ENCODE assay signal across 26 mouse cellular contexts in genomic region chr11:102832700-102833297, GRCm38 (mm10). TPM values are rescaled to one million over a fixed set of nuclear protein-coding genes. Genes with fewer than 3 reads are reported as not detected.
DNase-seq lines count a peak whose midpoint lies in the region; ATAC-seq and TF ChIP-seq lines count a peak whose summit lies in the region.
"Had no signal": no experiment of that assay in that cellular context is flagged by ENCODE, and none has a peak within 500 bp of the region (broad histone marks: within the 10 kb centered on the region; RNA-seq: fewer than 3 reads in every experiment).

No protein-coding gene starts in this region.

- no peaks in the 10 kb centered on the region for H3K79me2 ChIP-seq in heart, adult 2 months (replicated peaks; ENCODE audit: control insufficient read depth, insufficient read depth, low read length)

- peak; percentile 54; the same call in 1 of the 2 replicates for ATAC-seq in kidney, embryonic 15.5 days (replicated peaks; ENCODE audit: low FRiP score)
- ATAC-seq in lung, postnatal 0 days, result peak; percentile 52
- no peak for ATAC-seq in stomach, embryonic 16.5 days (ENCODE audit: insufficient read depth, low FRiP score)
- ATAC-seq: forebrain, embryonic 13.5 days; midbrain, embryonic 16.5 days had no signal

- H3K36me3 ChIP-seq in heart, adult 2 months (ENCODE audit: control insufficient read depth, insufficient read depth, low read length), result no peaks in the 10 kb centered on the region
- peaks cover 14% of the 10 kb centered on the region for H3K36me3 ChIP-seq in kidney, embryonic 15.5 days
- H3K36me3 ChIP-seq in lung, postnatal 0 days (ENCODE audit: insufficient read depth, low read length), result no peaks in the 10 kb centered on the region
- H3K36me3 ChIP-seq in stomach, embryonic 16.5 days (ENCODE audit: control insufficient read depth, insufficient read depth, low read length), result no peaks in the 10 kb centered on the region

- no peaks in the 10 kb centered on the region for H3K27me3 ChIP-seq in heart, adult 2 months (ENCODE audit: control insufficient read depth, insufficient read depth, low read length)
- no peaks in the 10 kb centered on the region for H3K27me3 ChIP-seq in kidney, embryonic 15.5 days
- H3K27me3 ChIP-seq in lung, postnatal 0 days (replicated peaks; ENCODE audit: insufficient read depth, low read length), result no peaks in the 10 kb centered on the region
- no peaks in the 10 kb centered on the region for H3K27me3 ChIP-seq in stomach, embryonic 16.5 days (ENCODE audit: control insufficient read depth, insufficient read depth, low read length)
- H3K27me3 ChIP-seq: forebrain, embryonic 13.5 days; neural tube, embryonic 15.5 days had no signal

- no peaks in the 10 kb centered on the region for H3K4me1 ChIP-seq in heart, adult 2 months (ENCODE audit: control insufficient read depth, insufficient read depth, low read length)
- peaks cover 11% of the 10 kb centered on the region for H3K4me1 ChIP-seq in kidney, embryonic 15.5 days
- H3K4me1 ChIP-seq in lung, postnatal 0 days (ENCODE audit: insufficient read depth, low read depth, low read length), result no peaks in the 10 kb centered on the region
- H3K4me1 ChIP-seq in stomach, embryonic 16.5 days (ENCODE audit: control insufficient read depth, insufficient read depth, low read length), result peaks cover 5% of the 10 kb centered on the region; the same call in 1 of the 2 replicates
- H3K4me1 ChIP-seq: forebrain, embryonic 13.5 days; megakaryocyte, embryonic 14.5 days; neural tube, embryonic 15.5 days had no signal

- H3K4me2 ChIP-seq in kidney, embryonic 15.5 days, result peak overlapping the region; percentile 12; the same call in 1 of the 2 replicates
- H3K4me2 ChIP-seq in lung, postnatal 0 days (replicated peaks; ENCODE audit: low read depth, low read length), result 0 out of 2 replicates have a peak overlapping the region, but pooled peaks have one; percentile 5
- H3K4me2 ChIP-seq in stomach, embryonic 16.5 days (ENCODE audit: low read depth, low read length), result no peak overlapping the region
- H3K4me2 ChIP-seq: forebrain, embryonic 13.5 days; heart, embryonic 11.5 days; liver, embryonic 11.5 days; neural tube, embryonic 15.5 days had no signal

- intact Hi-C loops in heart, adult 2 months (cut with DNase I), result no loop called here
- intact Hi-C loops in heart, postnatal 36 days (cut with DNase I), result no loop called here

- H3K4me3 ChIP-seq in heart, adult 2 months, result no peak overlapping the region
- H3K4me3 ChIP-seq in kidney, embryonic 15.5 days (replicated peaks), result no peak overlapping the region
- H3K4me3 ChIP-seq in lung, postnatal 0 days (ENCODE audit: low read depth, low read length), result no peak overlapping the region
- no peak overlapping the region for H3K4me3 ChIP-seq in stomach, embryonic 16.5 days (replicated peaks; ENCODE audit: low read length)
- H3K4me3 ChIP-seq: erythroblast, embryonic 14.5 days; forebrain, embryonic 13.5 days; megakaryocyte, embryonic 14.5 days; neural tube, embryonic 15.5 days had no signal

- H3K9ac ChIP-seq in heart, adult 2 months (ENCODE audit: low read depth, low read length), result no peak overlapping the region
- H3K9ac ChIP-seq in kidney, embryonic 15.5 days, result no peak overlapping the region
- no peak overlapping the region for H3K9ac ChIP-seq in lung, postnatal 0 days (replicated peaks; ENCODE audit: low read depth)
- peak overlapping the region; percentile 35; the same call in 1 of the 2 replicates for H3K9ac ChIP-seq in stomach, embryonic 16.5 days (ENCODE audit: low read length)
- H3K9ac ChIP-seq: forebrain, embryonic 13.5 days; neural tube, embryonic 15.5 days had no signal

- no peak for TF ChIP-seq CTCF in heart, adult 2 months (IDR thresholded peaks at IDR 0.05)
- no peak; the same call in 1 of the 2 replicates for TF ChIP-seq CTCF in lung, postnatal 0 days (IDR thresholded peaks at IDR 0.05)

- TF ChIP-seq EP300 in heart, adult 2 months (IDR thresholded peaks at IDR 0.05; ENCODE audit: insufficient read depth, low read depth, low read length), result no peak
- no peak for TF ChIP-seq EP300 in lung, postnatal 0 days (IDR thresholded peaks at IDR 0.05)

- no peak for TF ChIP-seq POLR2A in heart, adult 2 months (IDR thresholded peaks at IDR 0.05; ENCODE audit: insufficient read depth, low read depth, low read length)

- WGBS in heart, adult 2 months, result 68% methylated on average over 18 of the region's 18 CpGs
- 53% methylated on average over 18 of the region's 18 CpGs for WGBS in kidney, embryonic 15.5 days
- WGBS in lung, postnatal 0 days, result 49% methylated on average over 18 of the region's 18 CpGs
- WGBS in stomach, embryonic 16.5 days, result 47% methylated on average over 18 of the region's 18 CpGs

- H3K27ac ChIP-seq in heart, adult 2 months, result 0 out of 2 replicates have a peak overlapping the region, but pooled peaks have one; percentile 17
- 0 out of 2 replicates have a peak overlapping the region, but pooled peaks have one; percentile 39 for H3K27ac ChIP-seq in kidney, embryonic 15.5 days
- 0 out of 2 replicates have a peak overlapping the region, but pooled peaks have one; percentile 14 for H3K27ac ChIP-seq in lung, postnatal 0 days (ENCODE audit: low read length)
- no peak overlapping the region for H3K27ac ChIP-seq in stomach, embryonic 16.5 days (ENCODE audit: low read length)
- H3K27ac ChIP-seq: forebrain, embryonic 13.5 days; neural tube, embryonic 15.5 days had no signal

- DNase-seq in heart, adult 2 months, result no peak
- no peak for DNase-seq in heart, postnatal 36 days
- no peak for DNase-seq in kidney, postnatal 10 days
- DNase-seq in lung, postnatal 0 days (ENCODE audit: low spot score), result peak; percentile 42
- DNase-seq in lung, postnatal 4 days, result no peak
- DNase-seq in adrenal gland, postnatal 25 days, result no peak
- DNase-seq: adrenal gland, postnatal 36 days; cerebellum, adult 2 months; cerebellum, postnatal 36 days; gastrocnemius, postnatal 14 days; heart, postnatal 14 days; kidney, postnatal 14 days; lung, postnatal 10 days; thymus, postnatal 14 days had no signal

- no peaks in the 10 kb centered on the region; the same call in 1 of the 2 replicates for H3K9me3 ChIP-seq in kidney, embryonic 15.5 days (replicated peaks)
- no peaks in the 10 kb centered on the region for H3K9me3 ChIP-seq in lung, postnatal 0 days (ENCODE audit: low read length)
- H3K9me3 ChIP-seq in stomach, embryonic 16.5 days (replicated peaks; ENCODE audit: control insufficient read depth, low read length), result no peaks in the 10 kb centered on the region
- H3K9me3 ChIP-seq: forebrain, embryonic 13.5 days; neural tube, embryonic 15.5 days had no signal

RNA-seq across cellular contexts. Expression of gene Higd1b, which starts 2.9 kb away (rescaled TPM):
- total RNA-seq in heart, adult 2 months (2021), result 10 to 100 TPM; 11.0 to 12.2 TPM
- 15.2 and 21.6 TPM in 2 replicates for polyA plus RNA-seq in heart, adult 2 months (2012; rRNA removed)
- 10 to 100 TPM; 12.7 to 17.0 TPM for total RNA-seq in heart, postnatal 36 days (2021)
- polyA plus RNA-seq in kidney, embryonic 15.5 days (2015; fragmentation: Nextera tagmentation; extraction: Ambion mirVana), result 0.48 and 0.71 TPM in 2 replicates
- 111 and 138 TPM in 2 replicates for polyA plus RNA-seq in lung, postnatal 0 days (2015; fragmentation: Nextera tagmentation; extraction: Ambion mirVana)
- 1.2 and 1.4 TPM in 2 replicates for polyA plus RNA-seq in stomach, embryonic 16.5 days (2015; fragmentation: Nextera tagmentation; extraction: Ambion mirVana)
- total RNA-seq in adrenal gland, postnatal 25 days (2021), result 0.76 TPM in 1 of 2 replicates, not detected in the other
- total RNA-seq: MEL had no signal
- polyA plus RNA-seq: erythroblast, embryonic 14.5 days; heart, embryonic 11.5 days; liver, embryonic 11.5 days; stomach, embryonic 14.5 days had no signal

RNA-seq across cellular contexts. Expression of gene Gjc1, which starts 13.3 kb away (rescaled TPM):
- total RNA-seq in heart, adult 2 months (2021), result 10 to 100 TPM; 19.4 to 23.4 TPM
- polyA plus RNA-seq in heart, adult 2 months (2012; rRNA removed), result 12.9 and 26.4 TPM in 2 replicates
- 10 to 100 TPM; 23.6 to 33.0 TPM for total RNA-seq in heart, postnatal 36 days (2021)
- 59.2 and 63.7 TPM in 2 replicates for polyA plus RNA-seq in kidney, embryonic 15.5 days (2015; fragmentation: Nextera tagmentation; extraction: Ambion mirVana)
- polyA plus RNA-seq in lung, postnatal 0 days (2015; fragmentation: Nextera tagmentation; extraction: Ambion mirVana), result 35.9 and 37.0 TPM in 2 replicates
- 30.1 and 38.5 TPM in 2 replicates for polyA plus RNA-seq in stomach, embryonic 16.5 days (2015; fragmentation: Nextera tagmentation; extraction: Ambion mirVana)
- 20.0 and 22.7 TPM in 2 replicates for total RNA-seq in adrenal gland, postnatal 25 days (2021)
- total RNA-seq: MEL had no signal
- polyA plus RNA-seq: erythroblast, embryonic 14.5 days had no signal

RNA-seq across cellular contexts. Expression of gene Eftud2, which starts 48.0 kb away (rescaled TPM):
- total RNA-seq in heart, adult 2 months (2021), result 10 to 100 TPM; 36.0 to 37.4 TPM
- 44.9 and 62.6 TPM in 2 replicates for polyA plus RNA-seq in heart, adult 2 months (2012; rRNA removed)
- total RNA-seq in heart, postnatal 36 days (2021), result 10 to 100 TPM; 32.7 to 37.9 TPM
- 210 and 240 TPM in 2 replicates for polyA plus RNA-seq in kidney, embryonic 15.5 days (2015; fragmentation: Nextera tagmentation; extraction: Ambion mirVana)
- polyA plus RNA-seq in lung, postnatal 0 days (2015; fragmentation: Nextera tagmentation; extraction: Ambion mirVana), result 67.1 and 72.9 TPM in 2 replicates
- 138 and 146 TPM in 2 replicates for polyA plus RNA-seq in stomach, embryonic 16.5 days (2015; fragmentation: Nextera tagmentation; extraction: Ambion mirVana)
- 77.2 and 81.2 TPM in 2 replicates for total RNA-seq in adrenal gland, postnatal 25 days (2021)

RNA-seq across cellular contexts. Expression of gene Ccdc103, which starts 48.2 kb away (rescaled TPM):
- total RNA-seq in heart, adult 2 months (2021), result not detected
- polyA plus RNA-seq in heart, adult 2 months (2012; rRNA removed), result 0.18 and 0.20 TPM in 2 replicates
- total RNA-seq in heart, postnatal 36 days (2021), result not detected
- 1.2 and 1.7 TPM in 2 replicates for polyA plus RNA-seq in kidney, embryonic 15.5 days (2015; fragmentation: Nextera tagmentation; extraction: Ambion mirVana)
- 3.9 and 4.4 TPM in 2 replicates for polyA plus RNA-seq in lung, postnatal 0 days (2015; fragmentation: Nextera tagmentation; extraction: Ambion mirVana)
- polyA plus RNA-seq in stomach, embryonic 16.5 days (2015; fragmentation: Nextera tagmentation; extraction: Ambion mirVana), result 0.94 and 1.3 TPM in 2 replicates
- 1.0 TPM in 1 of 2 replicates, not detected in the other for total RNA-seq in adrenal gland, postnatal 25 days (2021)
- total RNA-seq: gastrocnemius, postnatal 14 days had no signal
- polyA plus RNA-seq: spleen, adult 2 months had no signal

RNA-seq across cellular contexts. Expression of gene Fam187a, which starts 52.2 kb away (rescaled TPM):
- not detected for total RNA-seq in heart, adult 2 months (2021)
- not detected in 2 replicates for polyA plus RNA-seq in heart, adult 2 months (2012; rRNA removed)
- total RNA-seq in heart, postnatal 36 days (2021), result not detected
- polyA plus RNA-seq in kidney, embryonic 15.5 days (2015; fragmentation: Nextera tagmentation; extraction: Ambion mirVana), result not detected in 2 replicates
- polyA plus RNA-seq in lung, postnatal 0 days (2015; fragmentation: Nextera tagmentation; extraction: Ambion mirVana), result not detected in 2 replicates
- 0.12 TPM in 1 of 2 replicates, not detected in the other for polyA plus RNA-seq in stomach, embryonic 16.5 days (2015; fragmentation: Nextera tagmentation; extraction: Ambion mirVana)
- total RNA-seq in adrenal gland, postnatal 25 days (2021), result not detected in 2 replicates
- total RNA-seq: adrenal gland, postnatal 36 days; gastrocnemius, postnatal 14 days; heart, postnatal 14 days had no signal
- polyA plus RNA-seq: cerebellum, adult 2 months; erythroblast, embryonic 14.5 days; forebrain, embryonic 13.5 days; heart, embryonic 11.5 days; liver, embryonic 11.5 days; midbrain, embryonic 16.5 days; neural tube, embryonic 15.5 days; spleen, adult 2 months; stomach, embryonic 14.5 days had no signal
